Mouse (Mus musculus) embryonic fibroblast, embryonic 13.5 days (primary cell): ENCODE results near the gene RPS10-NUDT3.

Experiments used
- CTCF ChIP-seq: IDR thresholded peaks from 2 replicates; pipeline ENCODE4 v1.5.1; 2011; ENCODE audit warnings: mild to moderate bottlenecking, control low read depth, low read length, moderate library complexity, borderline replicate concordance; ENCODE audit not compliant: insufficient read depth
- POLR2A ChIP-seq: IDR thresholded peaks from 2 replicates; pipeline ENCODE4 v1.6.1; 2011; ENCODE audit warnings: low read depth, mild to moderate bottlenecking, control low read depth, low read length, moderate library complexity

DNA sequence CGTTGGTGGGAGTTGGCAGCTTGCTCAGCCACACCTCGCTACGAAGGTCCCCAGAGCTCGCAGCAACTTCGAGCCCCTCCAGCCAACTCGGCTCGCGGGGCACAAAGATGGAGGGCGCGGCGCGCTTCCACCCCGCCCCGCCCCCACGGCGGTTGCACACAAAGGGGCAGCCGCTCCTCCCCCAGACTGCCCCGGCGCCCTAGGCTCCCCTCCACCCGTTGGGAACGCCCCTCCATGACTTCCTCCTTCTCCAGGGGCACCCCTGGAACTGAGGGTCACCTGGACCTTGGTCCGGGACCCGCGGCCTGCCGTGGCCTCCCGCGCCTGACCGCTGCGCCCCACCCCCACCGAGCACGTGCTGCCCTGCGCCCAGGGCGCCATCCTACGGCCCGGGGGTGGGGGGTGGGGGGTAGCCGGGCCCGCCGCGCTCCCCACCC is 79.9 kb downstream of the RPS10-NUDT3 start:
- no peak for TF ChIP-seq CTCF
- 0 out of 2 replicates have a peak, but pooled peaks have one; percentile 4 for TF ChIP-seq POLR2A
